Mouse (Mus musculus): ENCODE data around the gene Dst. TPM values are rescaled to one million over a fixed set of nuclear protein-coding genes. Genes with fewer than 3 reads are reported as not detected.
A peak's percentile ranks its signal among the peaks of the same experiment; 100 is the strongest.

Gene Dst
- polyA plus RNA-seq, 2 experiments = 4.3 to 5.0 TPM

DNA sequence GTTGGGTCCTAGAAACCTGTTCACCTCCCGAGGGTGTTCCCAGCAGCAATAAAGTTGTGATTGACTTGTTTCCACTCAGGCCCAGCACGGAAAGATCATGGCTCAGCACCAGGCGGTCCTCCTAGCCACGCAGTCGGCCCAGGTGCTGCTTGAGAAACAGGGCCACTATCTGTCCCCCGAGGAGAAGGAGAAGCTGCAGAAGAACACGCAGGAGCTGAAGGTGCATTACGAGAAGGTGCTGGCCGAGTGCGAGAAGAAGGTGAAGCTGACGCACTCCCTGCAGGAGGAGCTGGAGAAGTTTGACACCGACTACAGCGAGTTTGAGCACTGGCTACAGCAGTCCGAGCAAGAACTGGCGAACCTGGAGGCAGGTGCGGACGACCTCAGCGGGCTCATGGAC lies 292.8 kb downstream of the Dst start:
- no peak for TF ChIP-seq CTCF (IDR thresholded peaks at IDR 0.05; ENCODE audit: low read depth)
- no peak for TF ChIP-seq EP300 (IDR thresholded peaks at IDR 0.05; ENCODE audit: low read depth)
- no peak for DNase-seq (ENCODE audit: low read depth in 3 of 3, low spot score in 3 of 3)

DNA sequence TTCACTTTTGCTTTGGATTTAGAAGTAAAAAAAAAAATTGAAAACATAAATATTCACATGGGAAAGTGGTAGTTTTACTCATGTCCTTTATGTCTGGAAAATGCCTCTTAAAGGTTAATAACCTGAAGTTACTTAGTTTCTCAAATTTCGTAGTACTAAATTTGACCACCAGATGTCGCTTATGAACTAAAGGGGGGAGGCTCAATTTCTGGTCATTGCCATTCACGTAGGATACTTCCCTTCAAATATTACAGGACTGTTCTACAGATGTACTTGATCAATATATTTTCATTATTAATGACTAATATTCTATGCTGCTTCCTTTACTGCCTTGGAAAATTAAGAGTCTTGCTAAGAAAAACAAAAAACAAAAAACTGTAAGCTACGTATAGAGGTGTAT lies 293.5 kb downstream of the Dst start:
- WGBS (ENCODE audit: insufficient replicate concordance) = 24% methylated on average over 4 of the region's 4 CpGs
- no peak for ATAC-seq (ENCODE audit: insufficient read depth)
- Histone ChIP-seq H3K27me3 (ENCODE audit: control insufficient read depth, insufficient read depth, low read length) (no peaks in the 10 kb centered on the region), H3K9me3 (ENCODE audit: control insufficient read depth, low read length) (no peaks in the 10 kb centered on the region), H3K4me3 (ENCODE audit: insufficient read depth in 1 of 2, low read depth in 2 of 2, low read length in 2 of 2) (no peak overlapping the region), H3K4me2 (ENCODE audit: low read depth) (no peak overlapping the region), H3K4me1 (replicated peaks; ENCODE audit: control insufficient read depth in 2 of 2, insufficient read depth in 2 of 2, low read length in 1 of 2) (no peaks in the 10 kb centered on the region), H3K27ac (no peak overlapping the region), H3K9ac (replicated peaks) (no peak overlapping the region), H3K36me3 (replicated peaks; ENCODE audit: control insufficient read depth, insufficient read depth, low read depth) (no peaks in the 10 kb centered on the region)
- peak in 2 of 3 experiments; percentile 15 to 16 for DNase-seq (ENCODE audit: low read depth in 3 of 3, low spot score in 3 of 3)
- TF ChIP-seq EP300 (IDR thresholded peaks at IDR 0.05; ENCODE audit: low read depth) (no peak), CTCF (IDR thresholded peaks at IDR 0.05; ENCODE audit: low read depth) (peak; percentile 45; the same call in 1 of the 2 replicates)

More for the DNA sequence above, 292.8 kb downstream of the Dst start:
- ATAC-seq (ENCODE audit: insufficient read depth) = no peak
- 70% methylated on average over 18 of the region's 18 CpGs for WGBS (ENCODE audit: insufficient replicate concordance)
- Histone ChIP-seq H3K4me3 (ENCODE audit: insufficient read depth in 1 of 2, low read depth in 2 of 2, low read length in 2 of 2) (no peak overlapping the region), H3K9ac (replicated peaks) (no peak overlapping the region), H3K27ac (no peak overlapping the region), H3K36me3 (replicated peaks; ENCODE audit: control insufficient read depth, insufficient read depth, low read depth) (no peaks in the 10 kb centered on the region), H3K9me3 (ENCODE audit: control insufficient read depth, low read length) (no peaks in the 10 kb centered on the region), H3K4me1 (replicated peaks; ENCODE audit: control insufficient read depth in 2 of 2, insufficient read depth in 2 of 2, low read length in 1 of 2) (no peaks in the 10 kb centered on the region), H3K4me2 (ENCODE audit: low read depth) (no peak overlapping the region), H3K27me3 (ENCODE audit: control insufficient read depth, insufficient read depth, low read length) (no peaks in the 10 kb centered on the region)

DNA sequence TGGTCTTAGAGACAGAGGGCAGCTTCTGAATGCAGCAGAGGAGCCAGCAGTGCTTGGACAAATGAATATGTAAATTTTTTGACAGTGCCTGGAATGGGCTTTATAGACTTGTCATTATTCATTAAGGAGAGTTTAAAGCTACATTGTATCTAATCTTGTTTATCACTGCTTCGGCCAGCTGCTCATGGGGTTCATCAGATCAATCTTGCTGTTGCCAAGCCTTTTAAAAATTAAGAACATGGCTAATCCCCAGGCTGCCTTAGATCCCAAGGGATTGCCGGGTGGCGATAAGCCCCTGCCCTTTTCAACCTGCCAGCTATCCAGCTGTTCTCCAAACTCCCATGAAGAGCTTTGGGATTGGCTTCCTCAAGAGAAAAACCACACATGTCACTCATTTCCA lies 303.7 kb downstream of the Dst start:
- Histone ChIP-seq H3K9ac (replicated peaks) (no peak overlapping the region), H3K9me3 (ENCODE audit: control insufficient read depth, low read length) (no peaks in the 10 kb centered on the region), H3K4me1 (replicated peaks; ENCODE audit: control insufficient read depth in 2 of 2, insufficient read depth in 2 of 2, low read length in 1 of 2) (no peaks in the 10 kb centered on the region), H3K36me3 (replicated peaks; ENCODE audit: control insufficient read depth, insufficient read depth, low read depth) (no peaks in the 10 kb centered on the region), H3K4me3 (ENCODE audit: insufficient read depth in 1 of 2, low read depth in 2 of 2, low read length in 2 of 2) (no peak overlapping the region), H3K4me2 (ENCODE audit: low read depth) (no peak overlapping the region), H3K27me3 (ENCODE audit: control insufficient read depth, insufficient read depth, low read length) (no peaks in the 10 kb centered on the region), H3K27ac (no peak overlapping the region)
- ATAC-seq (ENCODE audit: insufficient read depth) (no peak), DNase-seq (ENCODE audit: low read depth in 3 of 3, low spot score in 3 of 3) (no peak)
- 64% methylated on average over 3 of the region's 3 CpGs for WGBS (ENCODE audit: insufficient replicate concordance)
- TF ChIP-seq CTCF (IDR thresholded peaks at IDR 0.05; ENCODE audit: low read depth) = no peak
- TF ChIP-seq EP300 (IDR thresholded peaks at IDR 0.05; ENCODE audit: low read depth) = no peak

DNA sequence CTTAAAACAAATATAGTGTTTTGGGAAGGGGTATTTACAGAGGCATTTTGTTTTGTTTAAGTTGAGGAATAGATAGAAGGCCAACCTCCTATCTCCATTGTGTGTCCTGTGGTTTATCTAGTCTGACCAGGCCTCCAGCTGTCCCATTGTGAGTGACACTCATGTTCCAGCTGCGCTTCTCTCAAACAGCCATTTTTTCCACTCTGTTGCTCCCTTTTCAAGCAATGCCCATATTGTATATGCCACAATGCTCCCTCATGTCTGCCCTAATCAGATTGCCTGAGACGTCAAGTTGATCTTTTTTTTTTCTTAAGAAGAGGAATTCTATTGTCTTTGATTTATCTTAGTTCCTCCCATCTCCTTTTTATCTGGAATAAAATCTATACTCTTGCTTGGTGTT lies 308.4 kb downstream of the Dst start:
- TF ChIP-seq CTCF (IDR thresholded peaks at IDR 0.05; ENCODE audit: low read depth) (no peak), EP300 (IDR thresholded peaks at IDR 0.05; ENCODE audit: low read depth) (no peak)
- no peak for ATAC-seq (ENCODE audit: insufficient read depth)
- whole genome bisulfite sequencing (ENCODE audit: insufficient replicate concordance) = 25% methylated on average over 2 of the region's 2 CpGs
- Histone ChIP-seq H3K27ac (no peak overlapping the region), H3K9ac (replicated peaks) (no peak overlapping the region), H3K4me2 (ENCODE audit: low read depth) (no peak overlapping the region), H3K27me3 (ENCODE audit: control insufficient read depth, insufficient read depth, low read length) (no peaks in the 10 kb centered on the region), H3K4me1 (replicated peaks; ENCODE audit: control insufficient read depth in 2 of 2, insufficient read depth in 2 of 2, low read length in 1 of 2) (no peaks in the 10 kb centered on the region), H3K9me3 (ENCODE audit: control insufficient read depth, low read length) (no peaks in the 10 kb centered on the region), H3K4me3 (ENCODE audit: insufficient read depth in 1 of 2, low read depth in 2 of 2, low read length in 2 of 2) (no peak overlapping the region), H3K36me3 (replicated peaks; ENCODE audit: control insufficient read depth, insufficient read depth, low read depth) (no peaks in the 10 kb centered on the region)
- no peak for DNase-seq (ENCODE audit: low read depth in 3 of 3, low spot score in 3 of 3)

DNA sequence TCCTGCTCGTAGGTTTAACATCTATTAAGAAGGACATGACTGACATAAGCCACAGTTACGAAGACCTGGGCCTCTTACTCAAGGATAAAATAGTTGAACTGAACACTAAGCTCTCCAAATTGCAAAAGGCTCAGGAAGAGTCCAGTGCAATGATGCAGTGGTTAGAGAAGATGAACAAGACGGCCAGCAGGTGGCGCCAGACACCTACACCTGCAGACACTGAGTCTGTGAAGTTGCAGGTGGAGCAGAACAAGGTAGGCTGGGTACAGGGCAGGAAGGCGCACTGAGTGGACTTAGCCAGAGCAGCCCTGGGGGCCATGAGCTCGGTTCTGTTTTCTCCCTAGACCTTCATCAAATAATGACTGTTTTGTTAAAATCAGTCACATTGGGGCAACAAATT lies 310.3 kb downstream of the Dst start:
- ATAC-seq (ENCODE audit: insufficient read depth) = 0 out of 2 replicates have a peak, but pooled peaks have one; percentile 37
- Histone ChIP-seq H3K9me3 (ENCODE audit: control insufficient read depth, low read length) (no peaks in the 10 kb centered on the region), H3K4me2 (ENCODE audit: low read depth) (no peak overlapping the region), H3K4me1 (replicated peaks; ENCODE audit: control insufficient read depth in 2 of 2, insufficient read depth in 2 of 2, low read length in 1 of 2) (no peaks in the 10 kb centered on the region), H3K27me3 (ENCODE audit: control insufficient read depth, insufficient read depth, low read length) (no peaks in the 10 kb centered on the region), H3K9ac (replicated peaks) (no peak overlapping the region), H3K27ac (no peak overlapping the region), H3K4me3 (ENCODE audit: insufficient read depth in 1 of 2, low read depth in 2 of 2, low read length in 2 of 2) (no peak overlapping the region), H3K36me3 (replicated peaks; ENCODE audit: control insufficient read depth, insufficient read depth, low read depth) (no peaks in the 10 kb centered on the region)
- WGBS (ENCODE audit: insufficient replicate concordance) = 16% methylated on average over 6 of the region's 6 CpGs
- TF ChIP-seq EP300 (IDR thresholded peaks at IDR 0.05; ENCODE audit: low read depth) (no peak), CTCF (IDR thresholded peaks at IDR 0.05; ENCODE audit: low read depth) (peak; percentile 95)
- DNase-seq (ENCODE audit: low read depth in 3 of 3, low spot score in 3 of 3) = peak; percentile 31 to 46 (median 40)

All from liver, embryonic 14.5 days (tissue).